Mouse (Mus musculus) liver, embryonic 15.5 days (tissue): ENCODE results near the gene A630076J17Rik. TPM values are rescaled to one million over a fixed set of nuclear protein-coding genes. Genes with fewer than 3 reads are reported as not detected.

ENCODE experiments used
- ATAC-seq: fragments of 200-750 bp; cut with Nextera tagmentation; 2 replicates; pipeline ENCODE4 v1.8.0; 2017; ENCODE audit warnings: moderate number of reproducible peaks, mild to moderate bottlenecking, moderate library complexity; ENCODE audit not compliant: insufficient read depth
- H3K27ac ChIP-seq: fragments of 300-500 bp; sonication (generic); replicated peaks from 2 replicates; pipeline ENCODE4 v1.5.1; 2015; ENCODE audit warnings: mild to moderate bottlenecking, inconsistent platforms
- H3K27me3 ChIP-seq: fragments of 300-500 bp; sonication (generic); 2 replicates; pipeline ENCODE4 v1.6.1; 2015; ENCODE audit warnings: mild to moderate bottlenecking, inconsistent platforms
- H3K36me3 ChIP-seq: fragments of 300-500 bp; sonication (generic); replicated peaks from 2 replicates; pipeline ENCODE4 v1.6.1; 2015; ENCODE audit warnings: moderate library complexity, mild to moderate bottlenecking, inconsistent platforms
- H3K4me1 ChIP-seq: fragments of 300-500 bp; sonication (generic); replicated peaks from 2 replicates; pipeline ENCODE4 v1.6.1; 2015; ENCODE audit warnings: inconsistent platforms
- H3K4me2 ChIP-seq: fragments of 300-500 bp; sonication (generic); 2 replicates; pipeline ENCODE4 v1.6.1; 2015; ENCODE audit warnings: moderate library complexity, mild to moderate bottlenecking, inconsistent platforms
- H3K4me3 ChIP-seq: fragments of 300-500 bp; sonication (generic); replicated peaks from 2 replicates; pipeline ENCODE4 v1.5.1; 2015; ENCODE audit warnings: mild to moderate bottlenecking, inconsistent platforms
- H3K9ac ChIP-seq: fragments of 300-500 bp; sonication (generic); 2 replicates; pipeline ENCODE4 v1.6.1; 2015; ENCODE audit warnings: moderate library complexity, mild to moderate bottlenecking, inconsistent platforms
- H3K9me3 ChIP-seq: fragments of 300-500 bp; sonication (generic); replicated peaks from 2 replicates; pipeline ENCODE4 v1.6.1; 2016; ENCODE audit warnings: inconsistent platforms
- WGBS: fragments of 180-500 bp; shearing (Covaris S2); methylation state at CpG from one replicate; pipeline ENCODE4 v1.1.7; 2015; ENCODE audit warnings: mixed read lengths; ENCODE audit not compliant: insufficient replicate concordance; 5-methylcytosine and 5-hydroxymethylcytosine counted together
- polyA plus RNA-seq: library from polyadenylated mRNA; unstranded; fragments of >200 nt; fragmentation: Nextera tagmentation; extraction: Ambion mirVana; gene quantifications from 2 replicates; pipeline ENCODE4 v1.2.1, GENCODE M21; 2015

A630076J17Rik gene
- polyA plus RNA-seq: not detected in 2 replicates

GRCm38 (mm10) chr3:107230527-107230926, at the start of gene A630076J17Rik:
TSS of gene A630076J17Rik (plus strand) at chr3:107230614.
- Histone ChIP-seq H3K36me3 (no peaks in the 10 kb centered on the region), H3K27ac (no peak within 1 kb of the TSS), H3K4me1 (peaks cover 5% of the 10 kb centered on the region; the same call in 1 of the 2 replicates), H3K27me3 (peaks cover 4% of the 10 kb centered on the region; the same call in 1 of the 2 replicates), H3K9ac (no peak within 1 kb of the TSS), H3K4me2 (no peak within 1 kb of the TSS), H3K9me3 (no peaks in the 10 kb centered on the region), H3K4me3 (no peak within 1 kb of the TSS)
- 7% methylated on average over 1 of the region's 1 CpGs for WGBS
- no peak for ATAC-seq

GRCm38 (mm10) chr3:107180860-107181259, 49.6 kb upstream of the A630076J17Rik start:
- no peak overlapping the region for H3K27ac ChIP-seq
- no peaks in the 10 kb centered on the region for H3K9me3 ChIP-seq
- 30% methylated on average over 2 of the region's 2 CpGs for WGBS
- no peak overlapping the region for H3K9ac ChIP-seq
- H3K27me3 ChIP-seq: no peaks in the 10 kb centered on the region
- no peaks in the 10 kb centered on the region for H3K4me1 ChIP-seq
- H3K36me3 ChIP-seq: no peaks in the 10 kb centered on the region
- no peak for ATAC-seq
- no peak overlapping the region for H3K4me2 ChIP-seq
- no peak overlapping the region for H3K4me3 ChIP-seq

GRCm38 (mm10) chr3:107182756-107183155, 47.7 kb upstream of the A630076J17Rik start, which contains the start of gene Kcna10:
TSS of gene Kcna10 (plus strand) at chr3:107183056.
- Histone ChIP-seq H3K4me1 (no peaks in the 10 kb centered on the region), H3K4me2 (no peak within 1 kb of the TSS), H3K27ac (no peak within 1 kb of the TSS), H3K9me3 (no peaks in the 10 kb centered on the region), H3K9ac (no peak within 1 kb of the TSS), H3K4me3 (no peak within 1 kb of the TSS), H3K36me3 (no peaks in the 10 kb centered on the region), H3K27me3 (no peaks in the 10 kb centered on the region)
- ATAC-seq: no peak
- 58% methylated on average over 1 of the region's 1 CpGs for WGBS

GRCm38 (mm10) chr3:107183178-107183577, 47.2 kb upstream of the A630076J17Rik start:
- ATAC-seq: no peak
- H3K27ac ChIP-seq: no peak overlapping the region
- H3K4me2 ChIP-seq: no peak overlapping the region
- H3K4me1 ChIP-seq: no peaks in the 10 kb centered on the region
- H3K27me3 ChIP-seq: no peaks in the 10 kb centered on the region
- H3K4me3 ChIP-seq: no peak overlapping the region
- H3K9ac ChIP-seq: no peak overlapping the region
- no peaks in the 10 kb centered on the region for H3K9me3 ChIP-seq
- H3K36me3 ChIP-seq: no peaks in the 10 kb centered on the region
- WGBS: 64% methylated on average over 3 of the region's 3 CpGs

GRCm38 (mm10) chr3:107185597-107185996, 44.8 kb upstream of the A630076J17Rik start:
- no peaks in the 10 kb centered on the region for H3K9me3 ChIP-seq
- no peaks in the 10 kb centered on the region for H3K4me1 ChIP-seq
- no peak for ATAC-seq
- H3K9ac ChIP-seq: no peak overlapping the region
- WGBS: 56% methylated on average over 3 of the region's 3 CpGs
- no peaks in the 10 kb centered on the region for H3K36me3 ChIP-seq
- H3K4me2 ChIP-seq: no peak overlapping the region
- H3K27ac ChIP-seq: no peak overlapping the region
- H3K27me3 ChIP-seq: no peaks in the 10 kb centered on the region
- no peak overlapping the region for H3K4me3 ChIP-seq

- WGBS: 60% methylated on average over 4 of the region's 4 CpGs
- no peak overlapping the region for H3K9ac ChIP-seq
- no peak for ATAC-seq
- no peak overlapping the region for H3K27ac ChIP-seq
- no peak overlapping the region for H3K4me3 ChIP-seq
- no peaks in the 10 kb centered on the region for H3K36me3 ChIP-seq
- no peaks in the 10 kb centered on the region for H3K4me1 ChIP-seq
- H3K4me2 ChIP-seq: no peak overlapping the region
- no peaks in the 10 kb centered on the region for H3K27me3 ChIP-seq
- H3K9me3 ChIP-seq: no peaks in the 10 kb centered on the region
Observed at GRCm38 (mm10) chr3:107187022-107187421, 43.4 kb upstream of the A630076J17Rik start.

- no peaks in the 10 kb centered on the region for H3K27me3 ChIP-seq
- WGBS: 36% methylated on average over 6 of the region's 6 CpGs
- no peak for ATAC-seq
Observed at GRCm38 (mm10) chr3:107188226-107188899, 42.1 kb upstream of the A630076J17Rik start.

GRCm38 (mm10) chr3:107201310-107202180, 28.9 kb upstream of the A630076J17Rik start:
- H3K27ac ChIP-seq: no peak overlapping the region
- no peaks in the 10 kb centered on the region for H3K4me1 ChIP-seq
- H3K9ac ChIP-seq: no peak overlapping the region

More at GRCm38 (mm10) chr3:107188226-107188899, 42.1 kb upstream of the A630076J17Rik start:
- no peak overlapping the region for H3K4me2 ChIP-seq
- H3K36me3 ChIP-seq: no peaks in the 10 kb centered on the region
- H3K9me3 ChIP-seq: no peaks in the 10 kb centered on the region
- H3K9ac ChIP-seq: no peak overlapping the region
- no peak overlapping the region for H3K4me3 ChIP-seq
- H3K27ac ChIP-seq: no peak overlapping the region
- H3K4me1 ChIP-seq: no peaks in the 10 kb centered on the region

GRCm38 (mm10) chr3:107204413-107204812, 26.0 kb upstream of the A630076J17Rik start:
- Histone ChIP-seq H3K27me3 (peaks cover 8% of the 10 kb centered on the region; the same call in 1 of the 2 replicates), H3K9ac (no peak overlapping the region), H3K4me1 (no peaks in the 10 kb centered on the region), H3K4me3 (no peak overlapping the region), H3K9me3 (no peaks in the 10 kb centered on the region), H3K27ac (no peak overlapping the region), H3K4me2 (no peak overlapping the region), H3K36me3 (no peaks in the 10 kb centered on the region)
- no peak for ATAC-seq
- 55% methylated on average over 3 of the region's 3 CpGs for WGBS

More at GRCm38 (mm10) chr3:107201310-107202180, 28.9 kb upstream of the A630076J17Rik start:
- Histone ChIP-seq H3K4me3 (no peak overlapping the region), H3K4me2 (no peak overlapping the region), H3K36me3 (no peaks in the 10 kb centered on the region), H3K9me3 (no peaks in the 10 kb centered on the region), H3K27me3 (peaks cover 8% of the 10 kb centered on the region; the same call in 1 of the 2 replicates)
- WGBS: 44% methylated on average over 9 of the region's 9 CpGs
- ATAC-seq: no peak

GRCm38 (mm10) chr3:107205170-107205569, 25.2 kb upstream of the A630076J17Rik start:
- Histone ChIP-seq H3K36me3 (no peaks in the 10 kb centered on the region), H3K4me3 (no peak overlapping the region), H3K27ac (no peak overlapping the region), H3K9ac (no peak overlapping the region), H3K27me3 (peaks cover 8% of the 10 kb centered on the region; the same call in 1 of the 2 replicates), H3K9me3 (no peaks in the 10 kb centered on the region), H3K4me1 (no peaks in the 10 kb centered on the region), H3K4me2 (no peak overlapping the region)
- no peak for ATAC-seq

- Histone ChIP-seq H3K4me1 (no peaks in the 10 kb centered on the region), H3K9me3 (no peaks in the 10 kb centered on the region), H3K4me3 (no peak overlapping the region), H3K4me2 (no peak overlapping the region), H3K27me3 (peaks cover 4% of the 10 kb centered on the region; the same call in 1 of the 2 replicates), H3K9ac (no peak overlapping the region), H3K27ac (no peak overlapping the region), H3K36me3 (no peaks in the 10 kb centered on the region)
- 5% methylated on average over 4 of the region's 4 CpGs for WGBS
- no peak for ATAC-seq
Observed at GRCm38 (mm10) chr3:107205994-107206393, 24.4 kb upstream of the A630076J17Rik start.
